Mouse (Mus musculus) megakaryocyte progenitor cell, adult 5-6 weeks (primary cell): Measurements from ENCODE around the gene Adamts17. TPM values are rescaled to one million over a fixed set of nuclear protein-coding genes. Genes with fewer than 3 reads are reported as not detected.
A peak's percentile ranks its signal among the peaks of the same experiment; 100 is the strongest.

Source experiments
- ATAC-seq: replicated peaks from 2 replicates; pipeline ENCODE4 v1.8.0; 2016; ENCODE audit warnings: mild to moderate bottlenecking, moderate TSS enrichment, inconsistent platforms; ENCODE audit not compliant: poor library complexity
- total RNA-seq, 2 experiments: library from RNA; stranded (forward) in 1 of 2; stranded (reverse) in 1 of 2; fragments of 157-497, 149-512 nt in 1 of 2; fragments of 200-1000 nt in 1 of 2; gene quantifications; 2 replicates each; pipeline versions ENCODE4 v1.2.3 to v1.2.4; 2015 to 2017

Adamts17 gene
- total RNA-seq, 2 experiments from 2014 or later = 0.04 to 0.20 TPM

- ATAC-seq = no peak
Observed at GRCm38 (mm10) chr7:67054876-67055275, 215.3 kb downstream of the Adamts17 start.

GRCm38 (mm10) chr7:67055510-67055909, 216.0 kb downstream of the Adamts17 start:
- no peak for ATAC-seq

GRCm38 (mm10) chr7:67061756-67062155, 222.2 kb downstream of the Adamts17 start:
- peak; percentile 74; the same call in 1 of the 2 replicates for ATAC-seq

- ATAC-seq = no peak
Observed at GRCm38 (mm10) chr7:67062571-67062970, 223.0 kb downstream of the Adamts17 start.

GRCm38 (mm10) chr7:67064627-67065305, 225.2 kb downstream of the Adamts17 start:
- no peak for ATAC-seq

- ATAC-seq = no peak
Observed at GRCm38 (mm10) chr7:67065631-67066030, 226.1 kb downstream of the Adamts17 start.

GRCm38 (mm10) chr7:67072015-67072685, 232.6 kb downstream of the Adamts17 start:
- no peak for ATAC-seq

- no peak for ATAC-seq
Observed at GRCm38 (mm10) chr7:67082751-67083150, 243.2 kb downstream of the Adamts17 start.

GRCm38 (mm10) chr7:67087759-67088158, 248.2 kb downstream of the Adamts17 start:
- ATAC-seq = no peak

GRCm38 (mm10) chr7:67097096-67097495, 257.6 kb downstream of the Adamts17 start:
- no peak for ATAC-seq

GRCm38 (mm10) chr7:67101418-67101973, 262.0 kb downstream of the Adamts17 start:
- no peak for ATAC-seq

- no peak for ATAC-seq
Observed at GRCm38 (mm10) chr7:67110551-67111159, 271.1 kb downstream of the Adamts17 start.

GRCm38 (mm10) chr7:67112495-67113216, 273.1 kb downstream of the Adamts17 start:
- ATAC-seq = peak; percentile 78

- ATAC-seq = peak; percentile 40; the same call in 1 of the 2 replicates
Observed at GRCm38 (mm10) chr7:67114056-67114455, 274.5 kb downstream of the Adamts17 start.

GRCm38 (mm10) chr7:67115056-67115455, 275.5 kb downstream of the Adamts17 start:
- no peak for ATAC-seq

- peak; percentile 87 for ATAC-seq
Observed at GRCm38 (mm10) chr7:67135140-67135539, 295.6 kb downstream of the Adamts17 start.

GRCm38 (mm10) chr7:67142347-67143015, 302.9 kb downstream of the Adamts17 start:
- no peak for ATAC-seq

- ATAC-seq = no peak
Observed at GRCm38 (mm10) chr7:67145748-67146147, 306.2 kb downstream of the Adamts17 start.

GRCm38 (mm10) chr7:67146151-67146550, 306.6 kb downstream of the Adamts17 start:
- no peak for ATAC-seq

GRCm38 (mm10) chr7:67149707-67150106, 310.2 kb downstream of the Adamts17 start:
- ATAC-seq = no peak
